Mouse (Mus musculus) limb, embryonic 14.5 days (tissue): ENCODE measurements around the gene Ccdc50. TPM values are rescaled to one million over a fixed set of nuclear protein-coding genes. Genes with fewer than 3 reads are reported as not detected.

ENCODE experiments used
- ATAC-seq: fragments of 200-750 bp; cut with Nextera tagmentation; 2 replicates; pipeline ENCODE4 v1.8.0; 2017; ENCODE audit warnings: low read depth, moderate number of reproducible peaks, moderate TSS enrichment; ENCODE audit not compliant: low FRiP score
- DNase-seq: peaks from one replicate; pipeline ENCODE4 v3.0.0-alpha.2; 2015; ENCODE audit warnings: low spot score
- H3K27ac ChIP-seq: fragments of 300-500 bp; sonication (generic); replicated peaks from 2 replicates; pipeline ENCODE4 v1.5.1; 2014; ENCODE audit warnings: low read depth, mild to moderate bottlenecking, low read length, moderate library complexity, mixed read lengths
- H3K27me3 ChIP-seq: fragments of 300-500 bp; sonication (generic); 2 replicates; pipeline ENCODE4 v1.6.1; 2014; ENCODE audit warnings: low read length, mixed read lengths; ENCODE audit not compliant: control insufficient read depth, insufficient read depth
- H3K36me3 ChIP-seq: fragments of 300-500 bp; sonication (generic); 2 replicates; pipeline ENCODE4 v1.6.1; 2014; ENCODE audit warnings: mild to moderate bottlenecking, low read length, moderate library complexity, mixed read lengths; ENCODE audit not compliant: control insufficient read depth, insufficient read depth
- H3K4me1 ChIP-seq: fragments of 300-500 bp; sonication (generic); 2 replicates; pipeline ENCODE4 v1.6.1; 2014; ENCODE audit warnings: antibody characterized with exemption, low read length, mixed read lengths; ENCODE audit not compliant: control insufficient read depth, insufficient read depth
- H3K4me2 ChIP-seq: fragments of 300-500 bp; sonication (generic); replicated peaks from 2 replicates; pipeline ENCODE4 v1.6.1; 2014; ENCODE audit warnings: low read depth, mild to moderate bottlenecking, low read length, moderate library complexity; ENCODE audit not compliant: severe bottlenecking
- H3K4me3 ChIP-seq: fragments of 300-500 bp; sonication (generic); replicated peaks from 2 replicates; pipeline ENCODE4 v1.5.1; 2014; ENCODE audit warnings: low read length
- H3K9ac ChIP-seq: fragments of 300-500 bp; sonication (generic); 2 replicates; pipeline ENCODE4 v1.6.1; 2014; ENCODE audit warnings: mild to moderate bottlenecking, low read depth, low read length, moderate library complexity; ENCODE audit not compliant: severe bottlenecking
- H3K9me3 ChIP-seq: fragments of 300-500 bp; sonication (generic); 2 replicates; pipeline ENCODE4 v1.6.1; 2016; ENCODE audit warnings: low read length; ENCODE audit not compliant: control insufficient read depth
- POLR2A ChIP-seq: fragments of 200-500 bp; IDR thresholded peaks from 2 replicates; pipeline ENCODE4 v1.8.0; 2012; ENCODE audit warnings: inconsistent platforms, mild to moderate bottlenecking, moderate library complexity, borderline replicate concordance; ENCODE audit not compliant: insufficient read depth, insufficient read length; ENCODE audit errors: extremely low read depth
- WGBS: fragments of 180-500 bp; shearing (Covaris S2); extraction: QIAGEN DNeasy Blood & Tissue Kit; methylation state at CpG from one replicate; pipeline ENCODE4 v1.1.7; 2014; 5-methylcytosine and 5-hydroxymethylcytosine counted together
- polyA plus RNA-seq, 2 experiments: library from polyadenylated mRNA; depleted of rRNA in 1 of 2; stranded (reverse) in 1 of 2; unstranded in 1 of 2; fragments of >200 nt; fragmentation: Nextera tagmentation in 1 of 2; extraction: Ambion mirVana in 1 of 2; gene quantifications; 2 replicates each; pipeline versions ENCODE4 v1.2.1 to v1.2.3; 2012 to 2014

Gene Ccdc50
- polyA plus RNA-seq, 2 experiments, result 39.4 to 50.5 TPM

- H3K4me3 ChIP-seq, result no peak overlapping the region
- no peak overlapping the region for H3K27ac ChIP-seq
- DNase-seq (no peak), ATAC-seq (no peak)
- no peaks in the 10 kb centered on the region for H3K27me3 ChIP-seq
- H3K9ac ChIP-seq, result no peak overlapping the region
- H3K36me3 ChIP-seq, result peaks cover 15% of the 10 kb centered on the region
- no peaks in the 10 kb centered on the region for H3K9me3 ChIP-seq
- 94% methylated on average over 2 of the region's 2 CpGs for WGBS
- H3K4me2 ChIP-seq, result no peak overlapping the region
- no peaks in the 10 kb centered on the region for H3K4me1 ChIP-seq
- TF ChIP-seq POLR2A, result no peak
Observed at GRCm38 (mm10) chr16:27450655-27451054, 62.0 kb downstream of the Ccdc50 start.

- Histone ChIP-seq H3K36me3 (peaks cover 6% of the 10 kb centered on the region; the same call in 1 of the 2 replicates), H3K9ac (no peak overlapping the region), H3K4me1 (no peaks in the 10 kb centered on the region), H3K4me3 (no peak overlapping the region), H3K4me2 (no peak overlapping the region), H3K27ac (no peak overlapping the region), H3K9me3 (no peaks in the 10 kb centered on the region), H3K27me3 (no peaks in the 10 kb centered on the region)
- TF ChIP-seq POLR2A, result no peak
- ATAC-seq, result no peak
- no peak for DNase-seq
- 65% methylated on average over 3 of the region's 3 CpGs for WGBS
Observed at GRCm38 (mm10) chr16:27453396-27453795, 64.7 kb downstream of the Ccdc50 start.

- Histone ChIP-seq H3K4me3 (no peak overlapping the region), H3K4me2 (no peak overlapping the region), H3K9ac (no peak overlapping the region), H3K27ac (no peak overlapping the region), H3K27me3 (no peaks in the 10 kb centered on the region), H3K4me1 (no peaks in the 10 kb centered on the region), H3K9me3 (no peaks in the 10 kb centered on the region), H3K36me3 (peaks cover 6% of the 10 kb centered on the region; the same call in 1 of the 2 replicates)
- DNase-seq (no peak), ATAC-seq (no peak)
- 79% methylated on average over 2 of the region's 2 CpGs for WGBS
- no peak for TF ChIP-seq POLR2A
Observed at GRCm38 (mm10) chr16:27453823-27454222, 65.2 kb downstream of the Ccdc50 start.

GRCm38 (mm10) chr16:27457273-27457672 is 68.6 kb downstream of the Ccdc50 start:
- TF ChIP-seq POLR2A, result no peak
- Histone ChIP-seq H3K36me3 (no peaks in the 10 kb centered on the region), H3K9me3 (no peaks in the 10 kb centered on the region), H3K4me1 (no peaks in the 10 kb centered on the region), H3K27ac (no peak overlapping the region), H3K9ac (no peak overlapping the region), H3K4me3 (no peak overlapping the region), H3K4me2 (no peak overlapping the region), H3K27me3 (no peaks in the 10 kb centered on the region)
- DNase-seq (peak; percentile 46), ATAC-seq (no peak)
- WGBS, result 19% methylated on average over 4 of the region's 4 CpGs

- H3K36me3 ChIP-seq, result no peaks in the 10 kb centered on the region
- no peaks in the 10 kb centered on the region for H3K9me3 ChIP-seq
- DNase-seq (peak; percentile 56), ATAC-seq (no peak)
- no peak overlapping the region for H3K4me2 ChIP-seq
- H3K9ac ChIP-seq, result no peak overlapping the region
- no peaks in the 10 kb centered on the region for H3K4me1 ChIP-seq
- no peak for TF ChIP-seq POLR2A
- H3K4me3 ChIP-seq, result no peak overlapping the region
- WGBS, result 22% methylated on average over 5 of the region's 5 CpGs
- H3K27ac ChIP-seq, result no peak overlapping the region
- no peaks in the 10 kb centered on the region for H3K27me3 ChIP-seq
Observed at GRCm38 (mm10) chr16:27468731-27469130, 80.1 kb downstream of the Ccdc50 start.

GRCm38 (mm10) chr16:27471389-27471788 is 82.7 kb downstream of the Ccdc50 start:
- H3K27me3 ChIP-seq, result no peaks in the 10 kb centered on the region
- no peaks in the 10 kb centered on the region for H3K36me3 ChIP-seq
- TF ChIP-seq POLR2A, result no peak
- H3K9ac ChIP-seq, result no peak overlapping the region
- DNase-seq, result no peak
- no peak overlapping the region for H3K4me3 ChIP-seq
- 80% methylated on average over 6 of the region's 6 CpGs for WGBS
- H3K4me2 ChIP-seq, result no peak overlapping the region
- no peaks in the 10 kb centered on the region for H3K4me1 ChIP-seq
- H3K27ac ChIP-seq, result no peak overlapping the region
- no peaks in the 10 kb centered on the region for H3K9me3 ChIP-seq
- ATAC-seq, result no peak
